ENCODE assay signal across 19 mouse cellular contexts in the genomic region with DNA sequence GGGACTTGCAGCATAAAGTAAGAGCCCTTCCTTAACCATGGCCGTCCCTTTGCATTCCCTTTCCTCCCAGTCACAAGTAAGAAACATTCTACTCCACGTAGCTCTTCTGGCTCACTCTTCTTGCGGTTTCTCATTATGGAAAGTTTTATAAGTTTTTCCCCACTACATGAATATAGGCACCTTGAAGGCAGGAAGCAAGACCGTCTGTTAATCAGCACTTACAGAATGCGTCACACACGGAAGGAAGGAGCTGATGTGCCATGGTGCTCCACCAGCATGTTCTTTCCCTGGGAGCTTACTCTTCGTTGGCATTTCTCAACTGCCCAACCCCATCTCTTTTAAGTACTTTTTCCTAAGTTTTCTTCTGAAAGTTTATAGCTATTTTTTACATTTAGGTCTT. TPM values are rescaled to one million over a fixed set of nuclear protein-coding genes. Genes with fewer than 3 reads are reported as not detected.
DNase-seq lines count a peak whose midpoint lies in the region; ATAC-seq and TF ChIP-seq lines count a peak whose summit lies in the region.
"Had no signal": no experiment of that assay in that cellular context is flagged by ENCODE, and none has a peak within 500 bp of the region (broad histone marks: within the 10 kb centered on the region; RNA-seq: fewer than 3 reads in every experiment).

No protein-coding gene starts in this region.

- H3K9ac ChIP-seq in kidney, embryonic 15.5 days = no peak overlapping the region
- H3K9ac ChIP-seq in kidney, embryonic 16.5 days (replicated peaks; ENCODE audit: low read length) = no peak overlapping the region
- H3K9ac ChIP-seq: intestine, embryonic 15.5 days; limb, embryonic 13.5 days; neural tube, embryonic 12.5 days; stomach, embryonic 15.5 days had no signal

- H3K4me1 ChIP-seq in kidney, embryonic 15.5 days = no peaks in the 10 kb centered on the region
- no peaks in the 10 kb centered on the region for H3K4me1 ChIP-seq in kidney, embryonic 16.5 days (ENCODE audit: insufficient read depth, low read length)
- H3K4me1 ChIP-seq in embryonic fibroblast, embryonic 13.5 days (ENCODE audit: control insufficient read depth, insufficient read depth, low read length) = peaks cover 2% of the 10 kb centered on the region
- H3K4me1 ChIP-seq: intestine, embryonic 15.5 days; stomach, embryonic 15.5 days had no signal

- 78% methylated on average over 7 of the region's 7 CpGs for WGBS in kidney, embryonic 15.5 days
- WGBS in kidney, embryonic 16.5 days = 72% methylated on average over 7 of the region's 7 CpGs

- no peak for ATAC-seq in kidney, embryonic 15.5 days (replicated peaks; ENCODE audit: low FRiP score)
- no peak for ATAC-seq in kidney, embryonic 16.5 days (ENCODE audit: low FRiP score, low TSS enrichment)
- peak; percentile 39 for ATAC-seq in Patski
- ATAC-seq in megakaryocyte progenitor cell, adult 5-6 weeks (replicated peaks; ENCODE audit: poor library complexity) = peak; percentile 81
- ATAC-seq: intestine, embryonic 15.5 days; midbrain, embryonic 16.5 days had no signal

- H3K27ac ChIP-seq in kidney, embryonic 15.5 days = 0 out of 2 replicates have a peak overlapping the region, but pooled peaks have one; percentile 11
- no peak overlapping the region for H3K27ac ChIP-seq in kidney, embryonic 16.5 days (ENCODE audit: low read length)
- peak overlapping the region; percentile 4 for H3K27ac ChIP-seq in embryonic fibroblast, embryonic 13.5 days (ENCODE audit: insufficient read depth, low read length)
- H3K27ac ChIP-seq: intestine, embryonic 15.5 days; limb, embryonic 13.5 days; neural tube, embryonic 12.5 days; stomach, embryonic 15.5 days had no signal

- CTCF ChIA-PET in Patski (lab: Charles Lee) = interaction anchor here (1.0 to 1.1 kb wide), 2 partner anchors 10 to 15 kb away, joined by 3 read pairs; no protein-coding TSS in a partner anchor

- H3K9me3 ChIP-seq in kidney, embryonic 15.5 days (replicated peaks) = no peaks in the 10 kb centered on the region; the same call in 1 of the 2 replicates
- no peaks in the 10 kb centered on the region; the same call in 1 of the 2 replicates for H3K9me3 ChIP-seq in kidney, embryonic 16.5 days (ENCODE audit: low read length)
- H3K9me3 ChIP-seq: intestine, embryonic 15.5 days; neural tube, embryonic 12.5 days; stomach, embryonic 15.5 days had no signal

- POLR2A ChIA-PET in Patski (lab: Charles Lee) = no interaction called here

- TF ChIP-seq POLR2A in embryonic fibroblast, embryonic 13.5 days (IDR thresholded peaks at IDR 0.05; ENCODE audit: low read depth, low read length) = no peak

- H3K27me3 ChIP-seq in kidney, embryonic 15.5 days = no peaks in the 10 kb centered on the region
- no peaks in the 10 kb centered on the region for H3K27me3 ChIP-seq in kidney, embryonic 16.5 days (ENCODE audit: insufficient read depth, low read length)
- no peaks in the 10 kb centered on the region for H3K27me3 ChIP-seq in Patski
- H3K27me3 ChIP-seq: intestine, embryonic 15.5 days; limb, embryonic 13.5 days; neural tube, embryonic 12.5 days; stomach, embryonic 15.5 days had no signal

- peak; percentile 7 for DNase-seq in Patski (ENCODE audit: low read depth, low spot score)
- DNase-seq in spleen, postnatal 10 days (ENCODE audit: low spot score in 2 of 2) = no peak
- DNase-seq in kidney, adult 9 months = no peak
- no peak for DNase-seq in cerebellum, adult 11-12 months
- DNase-seq: adrenal gland, postnatal 14 days; cerebellum, postnatal 36 days; gastrocnemius, postnatal 25 days; heart, postnatal 4 days; kidney, postnatal 36 days; right cerebral cortex, postnatal 4 days had no signal

- H3K36me3 ChIP-seq in kidney, embryonic 15.5 days = peaks cover 6% of the 10 kb centered on the region; the same call in 1 of the 2 replicates
- H3K36me3 ChIP-seq in kidney, embryonic 16.5 days (ENCODE audit: insufficient read depth, low read length) = peaks cover 4% of the 10 kb centered on the region; the same call in 1 of the 2 replicates
- H3K36me3 ChIP-seq: intestine, embryonic 15.5 days had no signal

- no peak overlapping the region for H3K4me3 ChIP-seq in kidney, embryonic 15.5 days (replicated peaks)
- H3K4me3 ChIP-seq in kidney, embryonic 16.5 days (ENCODE audit: low read length) = no peak overlapping the region
- no peak overlapping the region for H3K4me3 ChIP-seq in embryonic fibroblast, embryonic 13.5 days (ENCODE audit: insufficient read depth, low read length)
- H3K4me3 ChIP-seq: intestine, embryonic 15.5 days; limb, embryonic 13.5 days; neural tube, embryonic 12.5 days; stomach, embryonic 15.5 days had no signal

- H3K4me2 ChIP-seq in kidney, embryonic 15.5 days = no peak overlapping the region
- H3K4me2 ChIP-seq in kidney, embryonic 16.5 days (replicated peaks; ENCODE audit: low read depth, low read length) = no peak overlapping the region
- H3K4me2 ChIP-seq: intestine, embryonic 15.5 days; limb, embryonic 13.5 days; neural tube, embryonic 12.5 days; stomach, embryonic 15.5 days had no signal

- no peak for TF ChIP-seq CTCF in Patski (IDR thresholded peaks at IDR 0.05)
- TF ChIP-seq CTCF in embryonic fibroblast, embryonic 13.5 days (IDR thresholded peaks at IDR 0.05; ENCODE audit: borderline replicate concordance, insufficient read depth, low read length) = no peak

- in situ Hi-C loops in Patski (cut with MboI; ENCODE audit: low pct_unique_long_range_greater_than_20kb) = no loop called here

RNA-seq across cellular contexts. Expression of gene Bbip1, which starts 27.5 kb away (rescaled TPM):
- 72.3 and 81.5 TPM in 2 replicates for polyA plus RNA-seq in kidney, embryonic 15.5 days (2015; fragmentation: Nextera tagmentation; extraction: Ambion mirVana)
- polyA plus RNA-seq in kidney, embryonic 16.5 days (2015; fragmentation: Nextera tagmentation; extraction: Ambion mirVana) = 64.5 and 76.3 TPM in 2 replicates
- 53.0 TPM for polyA plus RNA-seq in Patski (2021)
- polyA plus RNA-seq in embryonic fibroblast, embryonic 13.5 days (2011; ENCODE audit: insufficient read length, low read depth, missing spikeins) = 60.0 and 61.6 TPM in 2 replicates
- 72.9 and 88.8 TPM in 2 replicates for total RNA-seq in megakaryocyte progenitor cell, adult 5-6 weeks (2015)
- total RNA-seq in megakaryocyte progenitor cell, adult 5-6 weeks (2017) = 36.2 and 55.0 TPM in 2 replicates

RNA-seq across cellular contexts. Expression of gene Shoc2, which starts 27.8 kb away (rescaled TPM):
- 50.2 and 51.5 TPM in 2 replicates for polyA plus RNA-seq in kidney, embryonic 15.5 days (2015; fragmentation: Nextera tagmentation; extraction: Ambion mirVana)
- polyA plus RNA-seq in kidney, embryonic 16.5 days (2015; fragmentation: Nextera tagmentation; extraction: Ambion mirVana) = 43.1 and 48.9 TPM in 2 replicates
- polyA plus RNA-seq in Patski (2021) = 65.6 TPM
- polyA plus RNA-seq in embryonic fibroblast, embryonic 13.5 days (2011; ENCODE audit: insufficient read length, low read depth, missing spikeins) = 89.7 and 99.6 TPM in 2 replicates
- total RNA-seq in megakaryocyte progenitor cell, adult 5-6 weeks (2015) = 47.0 and 55.1 TPM in 2 replicates
- total RNA-seq in megakaryocyte progenitor cell, adult 5-6 weeks (2017) = 43.3 and 44.2 TPM in 2 replicates

Comparison
In these comparisons a context has a peak if more than half of its experiments do, and no peak if none do; other contexts are left out.
1. ATAC-seq: peak in Patski (single experiment) and megakaryocyte progenitor cell, adult 5-6 weeks (single experiment); none in kidney, embryonic 15.5 days (single experiment) and kidney, embryonic 16.5 days (single experiment).